Mouse (Mus musculus) mature B cell (primary cell): ENCODE results near the gene Ascc3.

Experiments
- in situ Hi-C: fragments of 300-500 bp; cut with MboI; formaldehyde crosslinking; loops from 2 replicates; pipeline ENCODE4 v1.14.3; 2019

Ascc3 gene

GRCm38 (mm10) chr10:50762984-50763383 is 170.5 kb downstream of the Ascc3 start:
- in situ Hi-C loops = no loop called here

GRCm38 (mm10) chr10:50763457-50764310 is 171.2 kb downstream of the Ascc3 start:
- in situ Hi-C loops = no loop called here

- in situ Hi-C loops = no loop called here
Observed at GRCm38 (mm10) chr10:50772811-50773210, 180.3 kb downstream of the Ascc3 start.

- in situ Hi-C loops = no loop called here
Observed at GRCm38 (mm10) chr10:50773846-50774245, 181.4 kb downstream of the Ascc3 start.

- in situ Hi-C loops = no loop called here
Observed at GRCm38 (mm10) chr10:50792840-50793239, 200.4 kb downstream of the Ascc3 start.

DNA sequence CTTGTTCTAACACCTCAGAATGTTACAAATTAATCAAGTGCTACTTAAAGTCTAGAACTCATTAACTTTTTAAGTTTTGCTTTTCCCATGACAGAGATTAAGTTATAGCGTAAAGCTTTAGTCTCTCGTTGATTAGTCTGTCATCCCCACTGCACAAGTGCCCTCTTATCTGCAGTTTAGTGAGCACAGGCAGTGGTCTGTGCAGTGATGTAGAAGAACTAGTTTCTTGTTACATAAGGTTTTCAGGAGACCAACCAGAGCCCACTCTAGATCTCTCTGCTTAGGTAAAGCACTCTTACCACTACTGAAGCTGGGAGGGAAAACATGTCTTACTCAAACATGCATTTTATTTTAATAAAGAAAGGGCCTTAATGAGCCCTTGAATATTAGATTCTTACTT is 209.1 kb downstream of the Ascc3 start:
- in situ Hi-C loops = no loop called here

- in situ Hi-C loops = no loop called here
Observed at GRCm38 (mm10) chr10:50802380-50802779, 209.9 kb downstream of the Ascc3 start.

DNA sequence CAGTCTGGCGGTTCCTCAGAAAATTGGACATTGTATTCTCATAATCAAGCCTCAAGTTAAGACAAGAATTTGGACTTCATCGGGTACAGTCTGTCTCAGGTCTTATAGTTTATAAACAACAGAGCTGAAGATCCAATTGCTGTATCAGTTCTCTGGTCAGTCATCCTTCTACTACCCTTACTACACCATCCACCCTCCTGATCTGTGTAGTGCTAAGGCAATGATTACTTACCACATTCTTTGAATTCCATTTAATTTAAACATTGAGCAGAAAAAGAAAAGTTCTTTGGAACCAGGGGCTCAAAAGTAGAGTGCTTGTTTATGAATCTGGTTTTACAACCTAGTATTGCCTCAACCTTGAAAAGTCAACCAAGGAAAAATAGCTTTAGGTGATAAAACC is 213.7 kb downstream of the Ascc3 start:
- in situ Hi-C loops = no loop called here

DNA sequence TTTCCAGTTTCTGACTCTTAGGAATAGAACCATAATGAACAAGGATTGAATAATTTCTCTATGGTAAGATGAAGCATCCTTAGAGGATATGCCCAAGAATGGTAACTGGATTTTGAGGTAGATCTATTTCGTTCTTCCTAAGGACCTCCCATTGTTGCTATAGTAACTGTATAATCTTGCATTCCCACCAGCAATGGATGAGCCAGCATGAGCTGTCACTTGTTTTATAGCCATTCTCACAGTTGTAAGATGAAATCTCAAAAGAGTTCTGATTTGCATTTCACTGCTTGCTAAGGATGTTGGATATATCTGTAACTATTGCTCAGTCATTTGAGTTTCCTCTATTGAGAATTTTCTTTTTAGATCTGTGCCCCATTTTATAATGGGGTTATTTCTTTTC is 229.9 kb downstream of the Ascc3 start:
- in situ Hi-C loops = no loop called here

GRCm38 (mm10) chr10:50826829-50827228 is 234.4 kb downstream of the Ascc3 start:
- in situ Hi-C loops = no loop called here

DNA sequence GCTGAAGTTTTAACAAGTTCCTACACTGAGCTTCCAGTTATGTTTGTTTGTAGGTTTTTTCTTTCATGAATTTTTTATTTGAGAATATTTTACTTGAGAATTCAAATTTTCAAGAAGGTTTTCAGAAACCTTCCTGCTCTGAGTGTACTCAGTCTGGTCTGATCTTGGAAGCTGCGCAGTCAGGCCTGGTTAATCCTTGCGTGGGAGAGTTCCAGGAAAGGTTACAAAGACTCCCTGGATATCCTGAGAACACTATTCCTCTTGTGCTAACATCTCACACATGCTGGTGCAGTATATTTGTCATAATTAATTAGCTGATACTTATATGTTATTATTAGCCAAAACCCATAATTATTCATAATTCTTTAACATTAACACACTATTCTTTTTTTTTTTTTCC is 242.1 kb downstream of the Ascc3 start:
- in situ Hi-C loops = no loop called here

GRCm38 (mm10) chr10:50843363-50843762 is 250.9 kb downstream of the Ascc3 start:
- in situ Hi-C loops = no loop called here

GRCm38 (mm10) chr10:50868202-50868601 is 275.7 kb downstream of the Ascc3 start:
- in situ Hi-C loops = no loop called here

GRCm38 (mm10) chr10:50876952-50877351 is 284.5 kb downstream of the Ascc3 start:
- in situ Hi-C loops = no loop called here

DNA sequence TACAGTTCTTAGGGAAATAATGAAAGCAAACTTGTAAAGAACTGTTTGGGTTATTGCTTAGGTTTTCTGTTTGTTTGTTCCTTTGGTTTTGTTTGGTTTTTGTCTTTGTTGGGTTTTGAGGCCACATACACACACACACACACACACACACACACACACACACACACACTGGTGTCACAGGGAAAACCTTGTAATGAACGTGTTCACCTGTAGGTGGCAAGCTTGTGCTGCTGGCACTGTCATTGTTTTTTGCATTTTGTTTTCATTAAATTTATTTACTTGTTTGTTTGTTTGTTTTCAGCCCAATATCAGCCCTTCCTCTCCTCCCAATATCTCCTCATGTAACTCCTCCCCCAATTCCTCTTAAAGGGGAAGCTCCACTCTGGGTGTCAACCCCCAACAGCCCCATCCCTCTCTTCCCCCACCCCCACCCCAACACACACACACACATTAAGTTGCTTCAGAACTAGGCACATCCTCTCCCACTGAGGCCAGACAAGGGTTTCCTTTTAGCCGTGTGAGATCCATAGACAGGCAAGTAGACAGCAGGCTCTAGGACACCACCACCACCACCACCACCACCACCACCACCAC is 289.1 kb downstream of the Ascc3 start:
- in situ Hi-C loops = no loop called here

- in situ Hi-C loops = no loop called here
Observed at GRCm38 (mm10) chr10:50882366-50882765, 289.9 kb downstream of the Ascc3 start.

GRCm38 (mm10) chr10:50886305-50886704 is 293.8 kb downstream of the Ascc3 start:
- in situ Hi-C loops = no loop called here

DNA sequence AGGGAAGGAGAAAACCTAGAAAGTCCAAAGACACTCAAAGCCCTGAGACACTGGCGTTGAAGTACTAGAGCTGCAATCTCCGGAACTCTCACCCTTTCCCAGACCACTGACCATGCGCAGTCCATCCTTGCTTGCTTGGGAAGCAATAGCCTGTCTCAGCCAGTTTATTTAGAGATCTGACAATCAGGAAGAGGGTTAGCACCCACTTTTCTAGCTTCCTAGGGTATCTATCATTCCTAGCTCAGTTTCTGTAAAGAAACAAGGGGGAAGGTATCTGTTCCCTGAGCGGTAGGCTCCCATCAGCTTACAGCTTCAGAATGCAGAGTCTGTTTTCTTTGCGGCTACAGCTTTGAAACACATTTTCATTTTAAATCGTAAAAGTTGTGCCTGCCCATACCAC is 298.2 kb downstream of the Ascc3 start:
- in situ Hi-C loops = no loop called here

- in situ Hi-C loops = no loop called here
Observed at GRCm38 (mm10) chr10:50891876-50892711, 299.6 kb downstream of the Ascc3 start.

- in situ Hi-C loops = no loop called here
Observed at GRCm38 (mm10) chr10:50892751-50893320, 300.4 kb downstream of the Ascc3 start.

DNA sequence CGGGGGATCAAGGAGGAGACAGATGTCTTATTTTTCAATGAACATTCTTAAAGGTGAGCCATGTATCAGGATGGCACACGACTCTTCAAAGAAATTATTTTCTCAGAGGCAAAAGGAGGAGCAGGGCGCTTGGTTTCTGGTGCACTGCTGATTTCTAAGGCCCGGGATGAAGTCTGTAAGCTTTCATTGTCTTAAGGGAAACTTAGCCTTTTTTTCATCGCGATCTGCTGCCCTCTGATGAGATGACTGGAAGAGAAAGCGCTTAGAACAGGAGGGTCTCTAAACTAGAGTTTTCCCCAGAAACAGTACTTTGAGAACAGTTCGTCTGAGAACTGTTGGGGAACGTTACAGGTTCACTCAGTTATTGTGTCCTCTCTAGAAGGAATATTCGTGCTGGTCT is 301.1 kb downstream of the Ascc3 start:
- in situ Hi-C loops = no loop called here
